Mouse (Mus musculus): ENCODE measurements around the gene Atp1b1. TPM values are rescaled to one million over a fixed set of nuclear protein-coding genes. Genes with fewer than 3 reads are reported as not detected.

Atp1b1 gene
- polyA plus RNA-seq, 1 experiment from 2014 or later = 23.7 TPM

DNA sequence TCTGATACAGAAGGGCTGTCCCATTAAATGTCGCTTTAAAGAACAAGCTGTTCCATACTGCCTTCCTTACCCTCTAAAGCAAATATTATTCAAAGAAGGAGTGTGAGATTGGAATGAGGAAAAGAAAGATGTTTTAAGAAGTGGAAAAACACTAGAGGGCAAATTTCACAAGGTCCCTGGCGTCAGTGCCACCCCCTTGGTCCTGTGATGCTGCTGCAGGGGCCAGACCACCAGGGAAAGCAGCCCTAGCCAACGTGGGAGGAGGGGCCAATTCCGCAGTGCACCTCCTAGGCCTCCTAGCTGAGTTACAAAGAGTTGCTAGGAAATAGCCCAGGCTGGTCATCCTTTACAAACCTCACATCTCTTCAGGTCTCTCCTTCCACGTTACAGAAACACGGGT is 2.1 kb downstream of the Atp1b1 start:
- peak overlapping the region; percentile 58 for H3K4me3 ChIP-seq (ENCODE audit: low read depth, low read length)
- ATAC-seq (ENCODE audit: insufficient read depth) = no peak
- peak overlapping the region; percentile 83 for H3K4me2 ChIP-seq

DNA sequence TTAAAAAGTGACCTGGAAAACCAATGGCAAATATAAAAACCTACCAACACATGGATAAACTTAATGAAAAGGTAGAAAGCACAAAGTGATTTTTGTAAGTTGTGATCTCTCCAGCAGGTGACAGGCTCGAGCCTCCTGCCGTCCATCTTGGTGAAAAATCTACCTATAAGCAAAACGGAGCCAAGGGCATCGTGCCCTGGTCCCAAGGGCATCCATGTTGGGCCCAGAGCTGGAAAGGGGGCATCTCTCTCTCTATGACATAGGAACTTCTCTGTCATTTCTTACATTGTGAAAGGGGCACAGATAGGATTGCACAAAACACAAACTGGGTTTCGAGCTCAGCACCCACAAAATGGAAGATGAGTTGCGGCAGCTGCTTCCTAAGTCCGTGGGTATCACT is 2.5 kb downstream of the Atp1b1 start:
- Histone ChIP-seq H3K9ac (no peak overlapping the region), H3K4me3 (ENCODE audit: low read depth, low read length) (peak overlapping the region; percentile 58), H3K4me2 (peak overlapping the region; percentile 83), H3K27me3 (ENCODE audit: insufficient read depth, low read length) (peaks cover 41% of the 10 kb centered on the region), H3K27ac (ENCODE audit: low read depth) (no peak overlapping the region; the same call in 1 of the 2 replicates), H3K36me3 (ENCODE audit: insufficient read depth) (no peaks in the 10 kb centered on the region; the same call in 1 of the 2 replicates), H3K9me3 (ENCODE audit: low read depth, low read length) (no peaks in the 10 kb centered on the region), H3K4me1 (ENCODE audit: insufficient read depth) (no peaks in the 10 kb centered on the region)
- 48% methylated on average over 7 of the region's 7 CpGs for WGBS
- peak; percentile 27 for DNase-seq
- TF ChIP-seq CTCF (IDR thresholded peaks at IDR 0.05; ENCODE audit: low read depth) = peak; percentile 57
- no peak for ATAC-seq (ENCODE audit: insufficient read depth)

More for the DNA sequence above, 2.1 kb downstream of the Atp1b1 start:
- H3K27ac ChIP-seq (ENCODE audit: low read depth) = no peak overlapping the region; the same call in 1 of the 2 replicates
- H3K36me3 ChIP-seq (ENCODE audit: insufficient read depth) = no peaks in the 10 kb centered on the region; the same call in 1 of the 2 replicates
- H3K9ac ChIP-seq = no peak overlapping the region
- DNase-seq = peak; percentile 42
- no peaks in the 10 kb centered on the region for H3K9me3 ChIP-seq (ENCODE audit: low read depth, low read length)
- H3K4me1 ChIP-seq (ENCODE audit: insufficient read depth) = no peaks in the 10 kb centered on the region
- H3K27me3 ChIP-seq (ENCODE audit: insufficient read depth, low read length) = peaks cover 42% of the 10 kb centered on the region
- 14% methylated on average over 6 of the region's 6 CpGs for WGBS
- no peak for TF ChIP-seq CTCF (IDR thresholded peaks at IDR 0.05; ENCODE audit: low read depth)

DNA sequence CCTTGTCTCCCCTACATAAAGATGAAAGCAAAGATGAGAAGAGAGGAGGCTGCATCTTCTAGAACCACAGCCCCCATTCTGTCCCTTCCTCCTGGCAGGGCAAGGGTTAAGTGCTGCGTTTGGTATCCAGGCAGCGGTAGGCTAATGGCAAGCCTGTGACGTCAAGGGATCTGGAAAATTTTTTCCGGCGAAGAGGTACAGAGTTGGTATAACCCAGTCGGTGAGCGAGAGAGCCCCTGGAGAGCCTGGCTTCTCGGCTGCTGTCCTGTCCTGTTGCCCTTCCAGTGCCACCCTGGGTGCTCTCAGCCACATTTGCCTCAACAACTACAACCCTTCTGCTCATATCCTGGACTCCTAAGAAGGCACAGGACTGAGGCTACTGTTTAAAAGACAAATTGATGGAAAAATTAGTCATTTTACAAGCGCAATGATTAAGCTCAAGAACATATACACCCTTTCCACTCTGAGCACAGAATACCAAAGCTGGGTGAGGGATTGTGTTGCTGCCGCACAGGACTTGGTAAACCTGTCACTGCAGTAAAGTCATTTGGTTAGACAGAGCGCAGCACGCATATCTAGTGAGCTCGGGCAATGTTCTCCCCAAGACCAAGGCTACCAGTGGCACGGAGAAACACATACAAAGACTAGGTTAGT is 3.3 kb downstream of the Atp1b1 start:
- peak; percentile 59 for DNase-seq
- 30% methylated on average over 14 of the region's 14 CpGs for WGBS
- no peak for ATAC-seq (ENCODE audit: insufficient read depth)
- Histone ChIP-seq H3K4me3 (ENCODE audit: low read depth, low read length) (peak overlapping the region; percentile 18; the same call in 1 of the 2 replicates), H3K4me2 (peak overlapping the region; percentile 50), H3K36me3 (ENCODE audit: insufficient read depth) (no peaks in the 10 kb centered on the region; the same call in 1 of the 2 replicates), H3K4me1 (ENCODE audit: insufficient read depth) (no peaks in the 10 kb centered on the region), H3K27me3 (ENCODE audit: insufficient read depth, low read length) (peaks cover 37% of the 10 kb centered on the region), H3K27ac (ENCODE audit: low read depth) (no peak overlapping the region), H3K9me3 (ENCODE audit: low read depth, low read length) (no peaks in the 10 kb centered on the region), H3K9ac (no peak overlapping the region)
- TF ChIP-seq CTCF (IDR thresholded peaks at IDR 0.05; ENCODE audit: low read depth) = no peak

DNA sequence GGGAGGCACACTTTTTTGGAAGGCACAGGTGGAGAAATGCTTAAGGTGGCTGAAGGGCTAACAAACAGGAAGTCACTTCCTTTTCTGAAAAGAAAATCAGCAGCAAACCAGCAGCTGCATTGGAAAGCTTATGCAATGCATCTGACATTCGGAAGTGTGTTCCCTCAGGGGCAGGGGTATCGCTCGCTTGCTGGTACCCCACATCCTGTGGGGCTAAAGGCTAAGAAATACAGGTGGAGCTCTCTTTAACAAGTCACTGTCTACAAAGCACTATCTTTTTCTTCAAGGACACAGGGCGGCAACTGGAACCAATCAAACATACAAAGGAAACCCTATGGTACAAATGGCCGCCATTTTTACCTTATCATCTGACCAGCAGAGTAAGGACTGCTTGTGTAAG is 4.4 kb downstream of the Atp1b1 start:
- no peak for TF ChIP-seq CTCF (IDR thresholded peaks at IDR 0.05; ENCODE audit: low read depth)
- no peak overlapping the region for H3K9ac ChIP-seq
- no peaks in the 10 kb centered on the region; the same call in 1 of the 2 replicates for H3K36me3 ChIP-seq (ENCODE audit: insufficient read depth)
- no peaks in the 10 kb centered on the region for H3K4me1 ChIP-seq (ENCODE audit: insufficient read depth)
- peaks cover 29% of the 10 kb centered on the region for H3K27me3 ChIP-seq (ENCODE audit: insufficient read depth, low read length)
- no peak for DNase-seq
- no peak overlapping the region for H3K4me2 ChIP-seq
- no peak overlapping the region for H3K4me3 ChIP-seq (ENCODE audit: low read depth, low read length)
- 81% methylated on average over 5 of the region's 5 CpGs for WGBS
- H3K27ac ChIP-seq (ENCODE audit: low read depth) = no peak overlapping the region
- ATAC-seq (ENCODE audit: insufficient read depth) = no peak
- H3K9me3 ChIP-seq (ENCODE audit: low read depth, low read length) = no peaks in the 10 kb centered on the region

- no peak for ATAC-seq (ENCODE audit: insufficient read depth)
- no peaks in the 10 kb centered on the region; the same call in 1 of the 2 replicates for H3K36me3 ChIP-seq (ENCODE audit: insufficient read depth)
- no peak overlapping the region for H3K4me3 ChIP-seq (ENCODE audit: low read depth, low read length)
- H3K9me3 ChIP-seq (ENCODE audit: low read depth, low read length) = no peaks in the 10 kb centered on the region
- no peak for DNase-seq
- H3K9ac ChIP-seq = no peak overlapping the region
- peaks cover 24% of the 10 kb centered on the region for H3K27me3 ChIP-seq (ENCODE audit: insufficient read depth, low read length)
- no peak overlapping the region for H3K27ac ChIP-seq (ENCODE audit: low read depth)
- no peaks in the 10 kb centered on the region for H3K4me1 ChIP-seq (ENCODE audit: insufficient read depth)
- H3K4me2 ChIP-seq = no peak overlapping the region
- WGBS = 83% methylated on average over 8 of the region's 8 CpGs
- TF ChIP-seq CTCF (IDR thresholded peaks at IDR 0.05; ENCODE audit: low read depth) = no peak
These were observed 5.0 kb downstream of the Atp1b1 start for GRCm38 (mm10) chr1:164453146-164453545.

DNA sequence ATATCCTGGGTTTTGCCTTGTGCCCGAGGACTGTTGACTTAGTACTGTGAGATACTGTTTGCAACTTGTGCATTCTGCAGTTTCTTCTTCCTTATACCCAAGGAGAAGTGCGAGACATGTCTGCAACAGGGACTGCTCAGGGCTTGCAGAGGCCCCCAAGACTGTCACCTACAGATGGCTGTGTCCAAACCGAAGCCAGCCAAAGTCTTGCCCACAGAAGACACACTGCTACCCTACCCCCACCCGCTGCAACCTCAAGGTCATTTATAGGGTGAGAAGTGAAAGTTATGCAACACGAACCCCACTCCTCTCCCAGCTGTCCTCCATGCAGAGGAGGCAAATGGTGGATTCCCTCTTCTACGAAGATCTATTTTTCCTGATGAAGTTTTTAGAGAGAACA is 5.6 kb downstream of the Atp1b1 start:
- WGBS = 78% methylated on average over 6 of the region's 6 CpGs
- Histone ChIP-seq H3K36me3 (ENCODE audit: insufficient read depth) (no peaks in the 10 kb centered on the region; the same call in 1 of the 2 replicates), H3K9me3 (ENCODE audit: low read depth, low read length) (no peaks in the 10 kb centered on the region), H3K27ac (ENCODE audit: low read depth) (no peak overlapping the region), H3K4me1 (ENCODE audit: insufficient read depth) (no peaks in the 10 kb centered on the region), H3K4me2 (no peak overlapping the region), H3K9ac (no peak overlapping the region), H3K27me3 (ENCODE audit: insufficient read depth, low read length) (peaks cover 24% of the 10 kb centered on the region), H3K4me3 (ENCODE audit: low read depth, low read length) (no peak overlapping the region)
- no peak for DNase-seq
- no peak for TF ChIP-seq CTCF (IDR thresholded peaks at IDR 0.05; ENCODE audit: low read depth)
- ATAC-seq (ENCODE audit: insufficient read depth) = no peak

- DNase-seq (no peak), ATAC-seq (ENCODE audit: insufficient read depth) (no peak)
- Histone ChIP-seq H3K9ac (no peak overlapping the region), H3K9me3 (ENCODE audit: low read depth, low read length) (no peaks in the 10 kb centered on the region), H3K27me3 (ENCODE audit: insufficient read depth, low read length) (peaks cover 13% of the 10 kb centered on the region), H3K27ac (ENCODE audit: low read depth) (no peak overlapping the region), H3K4me1 (ENCODE audit: insufficient read depth) (no peaks in the 10 kb centered on the region), H3K4me2 (no peak overlapping the region), H3K36me3 (ENCODE audit: insufficient read depth) (no peaks in the 10 kb centered on the region; the same call in 1 of the 2 replicates), H3K4me3 (ENCODE audit: low read depth, low read length) (no peak overlapping the region)
- WGBS = 80% methylated on average over 5 of the region's 5 CpGs
- TF ChIP-seq CTCF (IDR thresholded peaks at IDR 0.05; ENCODE audit: low read depth) = no peak
These were observed 6.8 kb downstream of the Atp1b1 start for GRCm38 (mm10) chr1:164451346-164451745.
